Mouse (Mus musculus) Muller cell, postnatal 12 days (primary cell): Measurements from ENCODE around the gene Zfp874b.
"Not testable (repeated sequence)": the region's sequence is repeated elsewhere in the genome, so short reads cannot be mapped to it uniquely, and the experiment has no call there.

Experiments used
- DNase-seq: peaks from one replicate; pipeline ENCODE4 v3.0.0-alpha.2; 2015; ENCODE audit errors: inconsistent ontology term

Gene Zfp874b

DNA sequence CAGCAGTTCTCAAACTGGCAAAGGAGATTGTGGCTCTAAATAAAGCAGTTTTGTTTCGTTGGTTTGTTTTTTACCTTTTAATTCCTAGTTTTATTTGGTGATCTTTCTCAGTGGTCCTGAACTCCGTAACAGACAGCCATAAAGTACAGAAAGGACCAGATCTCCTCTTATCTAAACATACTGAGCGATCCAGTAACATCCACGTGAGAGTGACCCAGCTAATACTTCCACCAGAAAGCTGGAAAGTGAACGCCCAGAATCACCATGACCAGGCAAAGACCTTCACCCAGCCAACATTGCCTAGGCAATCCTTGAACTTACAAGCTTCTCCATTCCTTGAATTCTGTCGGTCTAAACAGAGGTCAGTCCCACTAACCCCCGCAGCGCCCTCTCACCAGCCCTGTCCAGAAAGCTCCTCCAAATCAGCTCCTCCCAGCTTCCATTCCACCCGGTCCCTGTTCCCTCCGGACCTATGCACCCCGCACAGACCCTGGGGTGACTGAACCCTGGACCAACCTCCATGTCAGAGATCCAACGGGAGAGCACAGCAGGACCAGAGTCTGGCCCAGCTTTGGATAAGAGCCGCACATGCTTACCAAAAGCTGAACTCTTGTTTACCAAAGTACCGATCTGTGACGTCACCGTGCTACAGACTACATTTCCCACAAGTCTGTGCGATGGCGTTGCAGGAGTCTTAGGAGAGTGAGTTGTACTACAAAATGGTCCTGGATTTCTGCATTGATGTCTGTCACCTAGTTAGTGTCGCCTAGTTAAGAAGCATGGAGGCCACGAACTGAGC lies at the start of gene Zfp874b:
Zfp874b (minus strand) TSS at position 634 of the 799 bp plus-strand sequence.
- DNase-seq: peak; percentile 80

DNA sequence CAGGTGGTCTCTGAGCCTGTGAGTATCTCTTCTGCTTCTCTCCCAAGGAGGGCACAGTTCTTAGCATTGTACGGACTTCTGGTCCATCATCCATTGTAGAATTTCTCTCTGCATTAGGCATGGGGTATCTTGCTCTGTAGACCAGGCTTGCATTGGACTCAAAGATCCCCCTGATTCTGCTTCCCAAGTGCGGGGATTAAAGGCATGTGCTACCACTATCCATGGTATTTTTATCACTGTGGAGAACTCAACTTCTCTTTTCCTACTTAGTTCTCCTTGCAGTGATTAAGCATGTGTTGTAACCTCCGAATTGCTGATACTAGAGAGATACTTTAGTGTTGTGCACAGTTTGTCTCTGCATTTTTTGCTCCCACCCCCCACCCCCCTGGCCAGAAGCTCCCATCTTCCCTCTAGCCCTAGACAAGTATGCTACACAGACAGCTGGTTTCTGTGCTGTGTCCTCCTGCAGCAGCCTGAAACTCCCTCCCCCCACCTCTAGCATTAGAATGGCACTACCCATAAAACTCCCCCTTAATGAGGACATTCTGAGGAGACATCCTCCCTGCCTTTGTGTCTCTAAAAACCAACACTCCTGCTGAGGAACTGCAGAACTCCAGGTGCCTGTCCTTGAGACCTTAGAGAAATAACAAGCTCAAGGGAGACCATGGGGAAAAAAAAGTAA lies 43.1 kb upstream of the Zfp874b start:
- DNase-seq: no peak

DNA sequence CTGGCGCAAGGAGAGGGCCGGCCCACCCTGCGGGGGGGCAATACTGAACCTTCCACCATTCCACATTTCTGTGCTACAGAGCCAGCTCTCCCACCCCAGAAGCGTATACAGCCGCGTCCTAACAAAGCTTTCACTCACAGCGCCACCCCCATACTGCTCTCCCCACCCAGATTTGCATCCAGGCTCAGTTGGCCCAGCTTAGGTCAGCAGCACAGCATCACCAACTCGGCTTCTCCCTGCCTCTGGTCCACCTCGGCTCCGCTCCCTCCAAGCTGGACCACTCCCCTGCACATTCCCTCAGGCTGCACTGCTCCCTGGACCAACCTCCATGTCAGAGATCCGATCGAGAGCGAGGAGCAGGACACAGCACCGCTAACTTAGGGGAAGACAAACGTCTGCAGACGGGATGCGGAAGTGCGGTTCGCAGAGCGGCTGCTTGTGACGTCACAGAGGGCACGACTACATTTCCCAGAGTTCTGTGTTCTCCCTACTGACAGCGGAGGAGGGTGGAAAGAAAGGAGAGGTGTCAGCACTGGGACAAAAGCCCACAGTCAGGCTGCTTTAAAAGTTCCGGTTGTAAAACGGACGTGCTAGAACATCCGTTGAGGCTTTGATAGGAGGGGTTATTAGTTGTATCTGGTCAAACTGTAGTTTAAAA lies 41.8 kb upstream of the Zfp874b start, which contains the start of the genes Gm26965 and Zfp87:
Gm26965 (minus strand) TSS at position 399 of the 658 bp plus-strand sequence.
Zfp87 (minus strand) TSS at position 425 of the 658 bp plus-strand sequence.
- DNase-seq: peak; percentile 93

DNA sequence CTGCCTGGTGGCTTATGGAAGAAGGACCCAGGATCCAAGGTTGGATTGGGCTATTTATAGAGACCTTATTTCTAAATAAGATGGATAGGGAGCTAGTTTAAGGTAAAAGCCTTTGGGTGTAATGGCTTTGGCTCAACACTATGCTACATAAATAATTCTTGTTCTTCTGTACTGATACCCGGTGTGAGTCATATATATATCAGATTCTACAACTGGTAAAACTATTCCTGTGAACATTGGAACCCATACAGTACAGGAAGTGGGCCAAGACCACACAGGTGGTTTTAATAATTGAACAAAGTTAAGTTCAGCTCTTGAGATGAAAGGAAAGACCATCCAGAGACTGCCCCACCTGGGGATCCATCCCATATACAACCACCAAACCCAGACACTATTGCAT lies 16.9 kb upstream of the Zfp874b start:
- no peak for DNase-seq

DNA sequence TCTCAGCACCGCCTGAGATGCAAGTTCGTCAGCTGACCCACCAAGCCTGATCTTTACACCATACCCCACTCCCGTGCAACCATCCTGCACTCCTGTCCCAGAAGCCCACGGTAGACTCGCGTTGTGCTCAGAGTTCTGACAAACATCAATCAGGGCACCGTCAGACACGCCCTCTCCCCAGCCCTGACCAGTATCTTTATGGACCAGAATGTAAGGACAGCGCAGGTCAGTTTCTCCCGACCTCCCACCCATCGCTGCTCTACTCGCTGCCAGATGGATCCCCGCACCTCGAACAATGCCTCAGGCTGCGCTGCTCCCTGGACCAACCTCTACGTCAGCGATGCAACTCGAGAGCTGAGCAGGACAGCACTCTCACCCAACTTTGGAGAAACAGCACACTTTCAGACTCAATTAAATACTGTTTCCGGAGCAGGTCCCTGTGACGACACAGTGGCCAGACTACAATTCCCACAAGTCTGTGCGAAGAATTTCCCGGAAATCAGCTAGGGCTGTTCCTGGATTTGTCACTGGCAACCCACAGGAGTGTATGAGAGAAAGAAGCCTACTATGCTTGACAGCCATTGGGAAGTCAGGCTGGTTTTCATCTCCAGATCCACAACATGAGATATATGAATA lies 16.1 kb upstream of the Zfp874b start, which contains the start of gene Zfp58:
Zfp58 (minus strand) TSS at position 472 of the 636 bp plus-strand sequence.
- DNase-seq: peak; percentile 84

DNA sequence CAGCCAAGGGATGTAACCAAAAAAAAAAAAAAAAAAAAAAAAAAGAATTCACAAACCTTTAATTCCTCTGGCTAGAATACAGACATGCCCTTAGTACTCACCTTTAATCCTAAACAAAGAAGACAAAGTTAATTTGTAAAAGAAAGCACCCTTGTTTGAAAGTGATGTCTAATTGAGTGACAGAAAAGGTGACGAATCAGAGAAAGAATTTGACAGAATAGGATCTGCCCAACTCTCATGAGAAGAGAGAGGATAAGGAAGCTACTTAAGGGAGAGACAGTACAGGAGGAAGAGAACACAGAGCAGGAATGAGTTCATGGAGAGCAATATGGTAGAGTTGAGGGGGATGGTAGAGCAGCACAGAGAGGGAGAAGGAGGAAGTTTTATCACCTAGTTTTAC lies 11.6 kb upstream of the Zfp874b start:
- DNase-seq: no peak

DNA sequence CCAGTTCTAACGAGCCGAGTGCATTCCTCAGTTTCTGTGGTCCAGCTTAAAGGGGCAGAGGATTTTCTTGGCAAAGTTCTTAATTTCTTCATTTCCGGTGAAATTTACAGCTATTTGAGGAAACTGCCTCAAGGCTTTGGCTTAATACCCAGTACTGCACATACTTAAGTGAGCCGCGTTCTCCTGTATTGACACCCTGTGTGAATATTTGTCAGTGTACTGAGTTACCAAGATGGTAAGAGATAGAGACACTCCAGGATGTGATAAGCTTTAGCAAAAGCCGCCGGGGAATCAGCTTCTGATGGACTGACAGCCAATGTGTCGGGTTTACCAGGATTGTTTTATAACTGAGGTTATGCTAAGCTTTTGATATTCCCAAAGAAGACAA lies 360 bp upstream of the Zfp874b start:
- no peak for DNase-seq

DNA sequence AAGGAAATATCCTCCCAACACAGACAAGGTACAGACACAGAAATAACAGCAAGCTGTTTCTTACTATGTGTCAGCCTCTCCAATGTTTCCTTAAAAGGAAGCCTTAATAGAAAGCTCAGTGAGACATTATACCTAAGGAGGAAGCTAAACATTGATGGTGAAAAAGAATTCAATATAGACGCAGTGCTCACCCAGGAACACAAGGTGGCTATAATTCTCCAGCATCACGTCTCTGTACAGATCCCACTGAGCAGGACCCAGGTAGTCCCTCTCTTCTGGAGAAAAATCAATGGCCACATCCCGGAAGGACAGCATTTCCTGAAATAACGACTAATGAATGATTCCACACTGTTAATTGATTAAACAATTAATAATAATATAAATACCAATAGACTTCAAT lies 2.5 kb downstream of the Zfp874b start:
- DNase-seq: no peak

DNA sequence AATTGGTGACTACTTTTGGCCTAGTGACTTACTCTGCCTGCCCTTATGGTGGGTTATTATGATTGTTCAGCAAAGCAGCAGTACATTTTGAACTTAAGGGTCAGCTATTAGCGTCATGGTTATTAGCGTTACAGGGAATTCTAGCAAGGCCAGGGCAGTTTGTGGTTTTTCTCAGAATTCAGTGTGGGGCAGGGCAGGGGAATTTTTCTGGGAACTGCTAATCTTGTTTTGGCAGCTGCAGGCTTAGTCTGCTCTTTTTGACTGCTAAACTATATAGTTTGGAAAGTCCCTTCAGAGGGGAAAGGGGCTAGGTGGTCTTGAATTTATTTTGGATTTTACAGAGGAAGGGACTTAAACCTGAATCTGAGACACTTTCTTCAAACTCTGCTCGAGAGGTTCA lies 14.8 kb downstream of the Zfp874b start:
- DNase-seq: no peak

DNA sequence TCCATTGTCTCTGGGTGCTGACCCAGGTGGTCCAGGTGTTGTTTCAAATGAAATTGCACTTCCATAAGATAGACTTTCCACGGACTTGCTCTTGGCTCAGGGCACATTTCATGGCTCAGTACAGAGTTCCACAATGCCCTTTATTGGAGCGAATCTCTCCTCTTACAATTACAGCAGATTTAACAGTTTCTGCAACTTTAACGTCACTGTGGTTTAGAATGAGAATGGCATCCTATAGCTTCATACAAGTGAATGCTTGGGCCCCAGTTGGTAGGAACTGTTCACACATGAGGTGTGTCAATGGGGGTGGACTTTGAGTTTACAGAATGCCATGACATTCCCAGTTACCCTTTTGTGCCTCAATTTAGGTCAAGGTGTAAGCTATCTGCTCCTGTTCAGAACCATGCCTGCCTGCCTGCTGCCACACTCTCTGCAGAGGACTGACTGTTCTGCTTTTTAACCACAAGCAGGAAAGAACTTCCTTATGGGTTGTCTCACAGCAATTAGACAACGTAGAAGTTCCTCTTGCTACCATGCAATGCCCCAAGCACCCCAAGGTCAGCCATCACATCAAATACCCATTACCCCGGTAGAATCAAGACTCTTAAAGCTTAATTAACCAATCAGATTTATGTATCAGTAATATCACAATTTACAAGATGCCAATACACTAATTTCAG lies 20.4 kb downstream of the Zfp874b start:
- not testable (repeated sequence) for DNase-seq

DNA sequence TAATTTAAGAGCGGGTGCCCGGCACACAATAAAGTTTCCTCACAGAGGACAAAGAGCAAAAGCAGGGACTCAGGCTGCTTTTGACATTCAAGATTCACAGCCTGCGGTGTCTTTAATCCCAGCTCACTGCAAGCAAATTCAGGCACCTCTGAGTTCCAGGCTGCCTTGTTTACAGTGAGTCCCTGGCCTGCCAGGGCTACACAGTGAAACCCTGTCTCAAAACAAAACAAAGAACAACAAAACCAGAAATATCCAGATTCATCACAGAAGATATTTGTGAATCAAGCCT lies 32.1 kb downstream of the Zfp874b start:
- DNase-seq: no peak

DNA sequence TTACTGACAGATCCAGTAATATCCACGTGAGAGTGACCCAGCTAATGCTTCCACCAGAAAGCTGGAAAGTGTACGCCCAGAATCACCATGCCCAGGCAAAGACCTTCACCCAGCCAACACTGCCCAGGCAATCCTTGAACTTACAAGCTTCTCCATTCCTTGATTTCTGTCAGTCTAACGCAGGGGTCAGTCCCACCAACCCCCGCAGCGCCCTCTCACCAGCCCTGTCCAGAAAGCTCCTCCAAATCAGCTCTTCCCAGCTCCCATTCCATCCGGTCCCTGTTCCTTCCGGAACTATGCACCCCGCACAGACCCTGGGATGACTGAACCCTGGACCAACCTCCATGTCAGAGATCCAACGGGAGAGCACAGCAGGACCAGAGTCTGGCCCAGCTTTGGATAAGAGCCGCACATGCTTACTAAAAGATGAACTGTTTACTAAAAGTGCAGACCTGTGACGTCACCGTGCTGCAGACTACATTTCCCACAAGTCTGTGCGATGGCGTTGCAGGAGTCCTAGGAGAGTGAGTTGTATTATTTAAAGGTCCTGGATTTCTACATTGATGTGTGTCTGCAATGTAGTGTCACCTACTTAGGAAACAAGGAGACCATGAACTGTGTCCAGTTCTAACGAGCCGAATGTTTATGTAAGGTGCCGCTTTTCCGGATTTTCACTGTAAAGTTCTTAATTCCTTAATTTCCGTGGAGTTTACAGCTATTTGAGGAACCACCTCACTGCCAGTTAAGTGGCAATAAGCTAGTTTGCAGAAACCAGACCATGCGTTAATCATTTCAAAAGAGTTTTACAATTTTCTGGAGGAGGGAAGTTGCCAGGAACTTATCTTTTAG lies 32.7 kb downstream of the Zfp874b start, which contains the start of gene Zfp874a:
Zfp874a (minus strand) TSS at position 453 of the 849 bp plus-strand sequence.
- peak; percentile 83 for DNase-seq

DNA sequence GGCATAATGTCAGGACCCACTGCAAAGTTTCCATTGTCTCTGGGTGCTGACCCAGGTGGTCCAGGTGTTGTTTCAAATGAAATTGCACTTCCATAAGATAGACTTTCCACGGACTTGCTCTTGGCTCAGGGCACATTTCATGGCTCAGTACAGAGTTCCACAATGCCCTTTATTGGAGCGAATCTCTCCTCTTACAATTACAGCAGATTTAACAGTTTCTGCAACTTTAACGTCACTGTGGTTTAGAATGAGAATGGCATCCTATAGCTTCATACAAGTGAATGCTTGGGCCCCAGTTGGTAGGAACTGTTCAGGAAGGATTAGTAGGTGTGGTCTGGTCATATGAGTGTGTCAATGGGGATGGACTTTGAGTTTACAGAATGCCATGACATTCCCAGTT lies 47.0 kb downstream of the Zfp874b start:
- not testable (repeated sequence) for DNase-seq

DNA sequence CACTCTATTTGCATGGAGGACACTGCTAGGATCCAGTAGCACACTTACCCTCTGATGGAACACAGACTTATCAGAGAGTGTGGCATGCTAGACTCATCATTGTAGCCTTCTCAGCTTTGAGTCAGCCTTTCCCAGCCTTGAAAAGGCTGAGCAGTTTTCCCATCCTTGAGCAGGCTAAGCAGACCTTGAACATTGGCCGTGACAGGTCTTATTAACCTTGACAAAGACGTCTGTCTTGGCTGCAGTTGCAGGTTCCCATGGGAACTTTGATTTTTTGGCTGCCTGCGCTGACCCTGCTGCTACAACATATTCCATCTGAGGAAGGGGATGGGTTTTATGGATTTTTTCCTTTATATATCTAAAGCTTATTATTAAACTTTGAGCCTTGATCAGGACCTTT lies 55.9 kb downstream of the Zfp874b start:
- DNase-seq: no peak

DNA sequence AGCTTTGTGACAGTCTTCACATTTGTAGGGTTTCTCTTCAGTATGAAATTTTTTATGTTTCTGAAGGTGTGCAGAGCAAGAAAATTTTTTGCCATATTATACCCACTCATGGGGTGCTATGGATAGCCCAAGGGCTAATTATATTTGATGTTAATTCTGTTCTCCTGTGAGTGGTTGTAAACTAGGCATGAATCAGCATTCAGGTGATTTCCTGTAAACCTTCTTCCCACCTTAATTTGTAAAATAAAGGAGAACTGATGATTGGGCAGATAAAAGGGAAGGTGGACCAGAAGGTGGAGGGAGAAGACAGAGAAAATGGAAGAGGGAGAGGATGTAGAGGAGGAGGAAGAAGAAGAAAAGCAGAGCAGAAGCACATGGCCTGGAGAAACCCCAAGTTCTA lies 58.4 kb downstream of the Zfp874b start:
- not testable (repeated sequence) for DNase-seq

DNA sequence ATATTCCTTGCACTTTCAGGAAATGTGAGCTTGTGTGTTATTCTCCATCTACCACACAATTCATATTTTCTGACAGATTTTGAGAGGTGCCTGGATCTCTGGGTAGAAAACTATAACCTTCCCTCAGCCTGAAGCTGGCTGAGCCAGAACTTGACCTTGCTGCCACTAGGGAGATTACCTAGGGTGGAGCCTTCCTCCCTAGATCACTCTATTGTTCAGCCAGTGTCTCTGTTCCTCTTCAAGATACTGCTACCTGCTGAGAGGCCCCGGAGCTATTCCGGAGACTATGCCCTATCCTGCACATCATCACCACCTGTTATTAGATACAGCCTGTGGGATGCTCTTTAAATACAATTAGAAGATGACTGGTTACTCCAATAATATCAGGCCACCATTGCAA lies 61.5 kb downstream of the Zfp874b start:
- not testable (repeated sequence) for DNase-seq
